In the genomic region with DNA sequence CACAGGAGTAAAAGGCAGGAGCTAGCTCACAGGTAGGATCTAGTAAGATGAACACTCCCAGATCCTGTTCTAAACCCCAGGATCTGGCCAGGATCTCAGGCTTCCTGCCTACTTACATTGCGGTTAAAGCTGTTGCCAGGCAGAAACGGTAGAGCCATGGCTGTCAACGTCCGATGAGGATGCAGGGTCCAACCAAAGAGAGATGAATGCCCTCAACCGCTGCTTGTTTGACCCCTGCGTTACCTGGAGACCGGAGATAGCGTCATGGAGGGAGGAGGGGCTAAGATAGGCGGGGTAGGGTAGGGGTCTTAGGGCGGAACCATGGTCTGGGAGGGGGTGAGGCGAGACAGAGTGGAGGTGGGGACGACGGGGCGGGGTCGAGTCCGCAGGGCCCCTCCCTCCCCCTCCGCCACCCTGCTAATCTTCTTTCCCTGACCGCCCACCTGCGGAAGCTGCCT, we compare ENCODE assay signal across 8 mouse cellular contexts. TPM values are rescaled to one million over a fixed set of nuclear protein-coding genes. Genes with fewer than 3 reads are reported as not detected.
DNase-seq lines count a peak whose midpoint lies in the region; ATAC-seq and TF ChIP-seq lines count a peak whose summit lies in the region.

A gene (minus strand): TSS at position 243 of the 458 bp plus-strand sequence.

- H3K4me2 ChIP-seq in lung, embryonic 14.5 days: peak within 1 kb of the TSS; percentile 58
- H3K4me2 ChIP-seq in forebrain, embryonic 12.5 days: peak within 1 kb of the TSS; percentile 57
- H3K4me2 ChIP-seq in stomach, postnatal 0 days (replicated peaks; ENCODE audit: low read depth): peak within 1 kb of the TSS; percentile 54

- WGBS in lung, embryonic 14.5 days: 14% methylated on average over 17 of the region's 19 CpGs
- WGBS in forebrain, embryonic 12.5 days: 18% methylated on average over 13 of the region's 19 CpGs
- 16% methylated on average over 13 of the region's 19 CpGs for WGBS in stomach, postnatal 0 days

- H3K4me1 ChIP-seq in lung, embryonic 14.5 days (ENCODE audit: insufficient read depth): no peaks in the 10 kb centered on the region
- no peaks in the 10 kb centered on the region for H3K4me1 ChIP-seq in brown adipose tissue, adult 24 weeks (ENCODE audit: control insufficient read depth, insufficient read depth, insufficient read length, low read length)
- H3K4me1 ChIP-seq in forebrain, embryonic 12.5 days: no peaks in the 10 kb centered on the region
- no peaks in the 10 kb centered on the region for H3K4me1 ChIP-seq in stomach, postnatal 0 days (replicated peaks; ENCODE audit: control insufficient read depth, insufficient read depth)

- H3K36me3 ChIP-seq in lung, embryonic 14.5 days (ENCODE audit: insufficient read depth): no peaks in the 10 kb centered on the region
- H3K36me3 ChIP-seq in forebrain, embryonic 12.5 days (replicated peaks): no peaks in the 10 kb centered on the region
- no peaks in the 10 kb centered on the region for H3K36me3 ChIP-seq in stomach, postnatal 0 days (ENCODE audit: control insufficient read depth, insufficient read depth, low read length)

- H3K9ac ChIP-seq in lung, embryonic 14.5 days: no peak within 1 kb of the TSS
- no peak within 1 kb of the TSS for H3K9ac ChIP-seq in forebrain, embryonic 12.5 days
- no peak within 1 kb of the TSS for H3K9ac ChIP-seq in stomach, postnatal 0 days (ENCODE audit: low read length)

- H3K27ac ChIP-seq in lung, embryonic 14.5 days (ENCODE audit: low read depth): no peak within 1 kb of the TSS
- no peak within 1 kb of the TSS for H3K27ac ChIP-seq in brown adipose tissue, adult 24 weeks (replicated peaks; ENCODE audit: low read depth, low read length)
- no peak within 1 kb of the TSS for H3K27ac ChIP-seq in forebrain, embryonic 12.5 days
- no peak within 1 kb of the TSS for H3K27ac ChIP-seq in stomach, postnatal 0 days (replicated peaks)

- no peaks in the 10 kb centered on the region for H3K9me3 ChIP-seq in lung, embryonic 14.5 days (ENCODE audit: low read depth, low read length)
- no peaks in the 10 kb centered on the region for H3K9me3 ChIP-seq in forebrain, embryonic 12.5 days
- H3K9me3 ChIP-seq in stomach, postnatal 0 days (ENCODE audit: control insufficient read depth, low read length): no peaks in the 10 kb centered on the region

- TF ChIP-seq EP300 in stomach, postnatal 0 days (optimal IDR thresholded peaks at IDR 0.05): no peak

- TF ChIP-seq CTCF in lung, embryonic 14.5 days (IDR thresholded peaks at IDR 0.05; ENCODE audit: low read depth): no peak
- no peak for TF ChIP-seq CTCF in stomach, postnatal 0 days (IDR thresholded peaks at IDR 0.05; ENCODE audit: low read depth)

- peak within 1 kb of the TSS; percentile 32 for H3K4me3 ChIP-seq in lung, embryonic 14.5 days (ENCODE audit: low read depth, low read length)
- peak within 1 kb of the TSS; percentile 40 for H3K4me3 ChIP-seq in brown adipose tissue, adult 24 weeks (ENCODE audit: insufficient read depth, low read depth, low read length)
- peak within 1 kb of the TSS; percentile 36 for H3K4me3 ChIP-seq in forebrain, embryonic 12.5 days (replicated peaks)
- peak within 1 kb of the TSS; percentile 33 for H3K4me3 ChIP-seq in stomach, postnatal 0 days (ENCODE audit: low read depth, low read length)

- ATAC-seq in lung, embryonic 14.5 days (ENCODE audit: insufficient read depth): peak; percentile 54; the same call in 1 of the 2 replicates
- peak; percentile 55; the same call in 1 of the 2 replicates for ATAC-seq in forebrain, embryonic 12.5 days (ENCODE audit: low FRiP score)
- peak; percentile 21; the same call in 1 of the 2 replicates for ATAC-seq in megakaryocyte, adult 5-6 weeks (ENCODE audit: poor library complexity, severe bottlenecking)
- peak; percentile 47; the same call in 1 of the 2 replicates for ATAC-seq in stomach, postnatal 0 days (ENCODE audit: low FRiP score, low TSS enrichment)

- DNase-seq in lung, embryonic 14.5 days: peak; percentile 8
- DNase-seq in lung, postnatal 36 days: no peak
- peak; percentile 11 for DNase-seq in kidney, adult 9 months
- peak; percentile 18 for DNase-seq in stomach, postnatal 0 days (ENCODE audit: low spot score)
- no peak for DNase-seq in urinary bladder, postnatal 10 days (ENCODE audit: low spot score)

- H3K27me3 ChIP-seq in lung, embryonic 14.5 days (ENCODE audit: insufficient read depth, low read length): no peaks in the 10 kb centered on the region
- H3K27me3 ChIP-seq in forebrain, embryonic 12.5 days: no peaks in the 10 kb centered on the region
- H3K27me3 ChIP-seq in stomach, postnatal 0 days (ENCODE audit: control insufficient read depth, insufficient read depth, low read length): no peaks in the 10 kb centered on the region

RNA-seq across cellular contexts. Expression of the gene that starts here (rescaled TPM):
- polyA plus RNA-seq in lung, embryonic 14.5 days (2014; fragmentation: Nextera tagmentation; extraction: Ambion mirVana): 0.62 and 0.83 TPM in 2 replicates
- not detected in 2 replicates for polyA plus RNA-seq in brown adipose tissue, adult 24 weeks (2012; ENCODE audit: insufficient read depth, insufficient read length, missing spikeins)
- 0.24 and 0.40 TPM in 2 replicates for polyA plus RNA-seq in forebrain, embryonic 12.5 days (2016; fragmentation: Nextera tagmentation; extraction: Ambion mirVana)
- total RNA-seq in megakaryocyte, adult 5-6 weeks (2015): not detected in 2 replicates
- total RNA-seq in megakaryocyte, adult 5-6 weeks (2017): not detected in 2 replicates
- polyA plus RNA-seq in stomach, postnatal 0 days (2015; fragmentation: Nextera tagmentation; extraction: Ambion mirVana): 0.29 and 0.41 TPM in 2 replicates

Comparison
In these comparisons a context has a peak if more than half of its experiments do, and no peak if none do; other contexts are left out.
1. Peak in DNase-seq, ATAC-seq, H3K4me3 ChIP-seq and H3K4me2 ChIP-seq in lung, embryonic 14.5 days; RNA of the gene not detected or under 1 TPM.
2. Peak in ATAC-seq, H3K4me3 ChIP-seq and H3K4me2 ChIP-seq in forebrain, embryonic 12.5 days; RNA of the gene not detected or under 1 TPM.
3. Peak in ATAC-seq in megakaryocyte, adult 5-6 weeks; RNA of the gene not detected or under 1 TPM.
4. Peak in DNase-seq, ATAC-seq, H3K4me3 ChIP-seq and H3K4me2 ChIP-seq in stomach, postnatal 0 days; RNA of the gene not detected or under 1 TPM.